Mouse (Mus musculus) heart, adult 11 months (tissue): ENCODE measurements around the gene Cdkl4.
"Not testable (repeated sequence)": the region's sequence is repeated elsewhere in the genome, so short reads cannot be mapped to it uniquely, and the experiment has no call there.

ENCODE experiments used
- DNase-seq: peaks from one replicate; pipeline ENCODE4 v3.0.0; 2022

Cdkl4 gene

DNA sequence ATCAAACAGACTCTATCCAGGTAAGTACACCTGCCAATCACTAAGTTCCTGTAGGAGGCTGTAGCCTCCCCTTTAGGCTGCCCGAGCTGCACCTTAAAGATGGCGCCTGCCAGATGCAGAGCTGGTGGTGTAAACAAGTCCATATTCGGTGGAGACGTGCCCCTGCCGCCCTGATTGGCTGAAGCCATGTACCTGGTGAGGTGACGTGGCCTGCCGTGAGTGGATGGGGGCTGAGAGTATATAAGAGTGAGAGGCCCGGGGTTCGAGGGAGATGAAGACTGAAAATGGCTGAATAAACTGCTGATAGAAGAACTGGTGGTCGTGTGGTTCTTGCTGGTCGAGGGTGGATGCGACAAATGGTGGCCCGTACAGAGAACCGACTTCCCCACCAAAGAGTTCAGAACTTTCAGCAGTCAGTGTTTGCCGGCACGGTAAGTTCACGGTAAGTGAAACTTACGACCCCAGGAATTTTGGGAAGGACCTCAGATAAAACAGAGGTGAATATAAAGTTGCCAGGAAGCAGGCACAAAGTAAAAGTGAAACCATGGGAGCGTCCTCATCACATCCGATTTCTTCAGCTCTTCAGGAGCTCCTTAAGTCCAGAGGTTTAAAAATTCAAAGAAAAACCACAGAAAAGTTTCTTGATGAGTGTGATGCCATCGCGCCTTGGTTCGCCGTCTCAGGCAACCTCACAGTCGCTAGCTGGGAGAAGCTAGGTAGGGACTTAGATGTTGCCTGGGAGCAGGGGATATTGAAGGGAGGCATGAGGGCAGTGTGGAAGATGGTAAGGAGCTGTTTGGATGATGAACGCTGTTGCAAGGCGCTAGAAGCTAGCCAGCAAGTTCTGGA lies 13.6 kb downstream of the Cdkl4 start:
- peak; percentile 98 for DNase-seq

DNA sequence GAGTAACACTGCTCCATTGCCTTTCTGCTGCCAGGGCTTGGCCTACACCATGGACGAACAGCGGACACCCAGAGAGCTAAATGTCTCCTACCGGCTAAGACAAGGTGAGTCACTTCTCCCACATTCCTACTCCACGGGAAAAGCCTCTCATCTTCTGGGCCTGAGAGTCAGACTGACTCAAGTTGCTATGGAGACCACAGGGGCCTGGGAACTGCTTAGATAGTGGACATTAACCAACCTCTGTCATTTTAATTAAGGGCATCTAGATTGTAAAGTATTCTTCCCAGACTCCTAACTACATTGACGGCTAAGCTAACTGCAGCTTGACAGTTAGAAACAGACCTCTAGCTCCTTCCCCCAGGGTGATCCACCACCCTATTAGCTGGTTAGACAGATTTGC lies 14.8 kb downstream of the Cdkl4 start:
- no peak for DNase-seq

GRCm38 (mm10) chr17:80560669-80561401 lies 16.8 kb downstream of the Cdkl4 start:
- DNase-seq, result peak; percentile 92

DNA sequence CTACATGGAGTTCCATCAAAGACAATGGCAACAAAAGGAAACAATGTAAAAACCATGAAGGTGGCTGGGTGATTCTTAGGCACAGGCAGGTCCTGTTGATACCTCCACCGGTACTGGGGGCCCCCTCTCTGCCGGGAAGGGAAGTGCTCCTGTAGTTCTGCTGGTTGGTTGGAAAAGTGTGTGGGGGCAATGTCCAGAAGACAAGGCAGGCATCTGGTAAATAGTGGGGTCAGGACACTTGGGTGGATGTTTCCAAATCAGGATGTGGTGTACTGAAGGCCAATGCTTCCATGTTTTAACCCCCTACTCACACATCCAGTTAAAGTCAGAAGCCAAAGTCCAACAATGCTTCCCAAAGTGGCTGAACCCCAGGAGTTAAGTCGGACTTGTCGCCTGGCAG lies 17.9 kb downstream of the Cdkl4 start:
- DNase-seq, result no peak

- DNase-seq, result no peak
Measured at GRCm38 (mm10) chr17:80559050-80559449, 18.6 kb downstream of the Cdkl4 start.

DNA sequence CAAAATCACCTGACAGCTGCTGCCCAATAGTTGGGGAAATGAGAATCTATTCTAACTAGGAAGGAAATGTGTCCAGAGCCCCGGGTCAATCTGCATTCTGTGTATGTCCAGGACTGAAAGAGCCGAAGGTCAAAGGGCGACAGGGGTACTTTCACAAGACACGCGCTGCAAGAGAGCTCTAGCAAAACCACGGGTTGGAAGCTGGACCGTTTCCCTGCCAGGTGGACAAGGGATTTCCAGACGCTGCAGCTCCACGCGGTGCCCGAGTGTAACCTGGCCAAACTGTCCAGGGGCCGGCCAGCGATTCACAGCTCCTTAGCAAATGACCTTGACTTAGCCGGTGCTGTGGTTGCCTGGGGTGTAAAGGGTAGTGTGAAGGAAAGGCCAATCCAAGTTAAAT lies 19.0 kb downstream of the Cdkl4 start:
- DNase-seq, result no peak

- DNase-seq, result no peak
Measured at GRCm38 (mm10) chr17:80557461-80557860, 20.2 kb downstream of the Cdkl4 start.

DNA sequence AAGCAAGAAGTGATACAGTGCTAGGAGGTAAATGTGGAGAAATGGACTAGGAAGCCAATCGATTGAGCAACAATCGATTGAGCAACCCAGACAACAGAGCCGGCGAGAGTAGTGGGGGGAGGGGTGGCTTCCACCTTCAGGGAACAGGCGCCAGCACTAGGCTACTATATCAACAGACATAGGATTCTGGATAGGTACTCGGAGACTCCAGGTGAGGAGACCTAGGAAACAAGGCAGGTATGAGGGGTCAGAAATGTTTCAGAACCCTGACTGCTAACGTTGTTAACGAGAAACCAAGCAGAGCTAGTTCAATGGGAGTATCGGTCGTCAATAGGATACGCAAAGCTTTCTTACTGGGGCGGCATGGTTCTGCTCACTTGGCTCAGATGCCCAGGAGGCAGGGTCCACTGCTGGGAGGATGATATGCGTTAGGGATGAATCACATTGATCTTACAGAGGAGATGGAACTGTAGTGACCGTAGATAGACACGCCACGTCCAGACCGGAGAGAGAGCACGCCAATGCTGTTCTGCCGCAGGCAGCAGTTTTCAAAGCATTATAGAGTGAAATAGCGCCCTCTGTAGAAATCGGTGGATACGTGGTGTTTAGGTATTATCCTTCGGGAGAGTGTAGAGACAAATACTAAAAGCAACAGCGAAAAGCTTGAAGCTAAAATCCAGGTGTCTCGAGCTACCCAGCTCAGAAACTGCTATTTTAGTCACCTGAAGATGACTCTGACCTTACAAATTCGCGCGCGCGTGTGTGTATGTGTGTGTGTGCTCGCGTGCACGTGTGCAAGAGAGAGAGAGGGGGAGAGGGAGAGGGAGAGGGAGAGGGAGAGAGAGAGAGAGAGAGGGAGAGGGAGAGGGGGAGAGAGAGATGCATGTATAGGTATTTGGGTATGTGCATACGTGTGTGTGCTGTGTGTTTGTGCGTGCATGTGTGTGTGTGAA lies 24.0 kb downstream of the Cdkl4 start:
- peak; percentile 96 for DNase-seq

DNA sequence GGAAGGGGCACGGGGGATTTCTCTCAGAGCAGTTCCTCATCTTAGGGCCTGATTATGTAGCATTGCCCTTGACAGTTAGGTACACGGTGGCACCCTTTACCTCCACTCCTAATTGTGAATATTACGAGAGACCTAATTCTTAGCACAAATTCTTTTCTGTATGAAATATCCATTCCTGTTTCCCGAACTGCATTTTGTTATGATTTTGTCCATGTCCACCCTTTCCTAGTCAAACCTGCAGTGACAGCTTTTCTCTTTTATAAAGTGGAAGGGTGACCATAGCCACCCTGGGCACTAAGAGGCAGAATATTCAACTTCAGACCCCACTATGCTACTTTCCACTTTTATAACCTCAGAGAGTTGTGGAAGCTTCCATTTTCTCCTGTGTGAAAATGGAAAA lies 25.0 kb downstream of the Cdkl4 start:
- no peak for DNase-seq

- peak; percentile 76 for DNase-seq
Measured at GRCm38 (mm10) chr17:80550981-80551380, 26.6 kb downstream of the Cdkl4 start.

DNA sequence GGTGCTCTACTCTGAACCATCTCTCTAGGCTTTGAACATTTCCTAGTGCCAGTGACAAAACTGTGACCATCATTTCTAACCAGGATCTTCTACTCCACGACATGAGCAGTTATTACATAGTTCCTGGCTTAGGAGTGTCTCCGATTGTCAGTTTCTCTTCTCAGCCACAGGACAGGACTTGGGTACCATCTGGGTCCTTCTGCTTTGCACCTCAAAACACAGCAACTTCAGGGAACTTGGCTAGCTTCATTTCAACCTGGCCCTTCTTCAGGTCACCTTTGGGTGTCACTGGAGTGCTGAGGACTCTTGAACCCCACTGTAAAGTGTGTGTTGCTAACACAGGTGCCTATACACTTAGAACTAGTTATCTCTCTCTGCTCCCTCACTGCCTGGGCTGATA lies 30.8 kb downstream of the Cdkl4 start:
- DNase-seq, result peak; percentile 58

- peak; percentile 68 for DNase-seq
Measured at GRCm38 (mm10) chr17:80546227-80546626, 31.4 kb downstream of the Cdkl4 start.

DNA sequence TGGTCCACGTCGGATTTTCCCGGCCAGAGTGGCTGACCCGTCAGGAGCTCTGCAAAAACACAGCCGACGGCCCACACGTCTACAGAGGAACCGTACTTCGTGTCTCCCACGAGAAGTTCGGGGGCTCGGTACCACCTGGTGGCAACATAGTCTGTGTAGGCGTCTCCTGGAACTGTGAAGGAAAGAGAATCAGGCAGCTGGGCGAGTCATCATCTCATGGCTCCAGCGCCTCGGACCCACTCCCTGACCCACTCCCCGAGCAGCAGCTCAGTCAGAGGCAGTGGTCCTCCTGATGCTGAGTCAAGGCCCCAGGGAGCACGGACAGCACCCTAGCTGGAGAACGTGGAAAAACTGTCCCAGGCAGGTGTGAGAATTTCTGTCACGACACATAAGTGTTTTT lies 34.0 kb downstream of the Cdkl4 start:
- peak; percentile 76 for DNase-seq

GRCm38 (mm10) chr17:80537136-80537535 lies 40.5 kb downstream of the Cdkl4 start:
- DNase-seq, result peak; percentile 61

- DNase-seq, result peak; percentile 63
Measured at GRCm38 (mm10) chr17:80535633-80536032, 42.0 kb downstream of the Cdkl4 start.

- not testable (repeated sequence) for DNase-seq
Measured at GRCm38 (mm10) chr17:80531351-80531750, 46.3 kb downstream of the Cdkl4 start.

DNA sequence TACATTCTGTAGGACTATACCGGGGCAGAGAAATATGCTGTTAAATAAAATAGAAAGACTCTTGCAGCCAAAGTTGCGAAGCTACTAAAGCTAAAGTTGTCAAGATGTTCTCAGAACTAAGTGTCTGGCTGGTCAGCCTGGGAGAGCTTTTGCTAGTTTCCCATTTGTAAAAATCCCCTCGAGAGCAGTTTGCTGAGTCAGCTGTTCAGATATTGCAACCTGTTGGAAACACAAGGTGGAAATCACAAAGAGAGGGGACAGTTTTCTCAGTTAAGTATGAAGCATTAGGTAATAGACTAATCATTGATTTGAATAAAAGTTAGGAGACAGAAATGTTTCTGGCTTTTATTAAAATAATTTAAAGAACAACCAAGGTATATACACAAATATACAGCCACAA lies 54.4 kb downstream of the Cdkl4 start:
- no peak for DNase-seq

- DNase-seq, result peak; percentile 61
Measured at GRCm38 (mm10) chr17:80522229-80522556, 55.4 kb downstream of the Cdkl4 start.

- DNase-seq, result no peak
Measured at GRCm38 (mm10) chr17:80521521-80522228, 55.9 kb downstream of the Cdkl4 start.

DNA sequence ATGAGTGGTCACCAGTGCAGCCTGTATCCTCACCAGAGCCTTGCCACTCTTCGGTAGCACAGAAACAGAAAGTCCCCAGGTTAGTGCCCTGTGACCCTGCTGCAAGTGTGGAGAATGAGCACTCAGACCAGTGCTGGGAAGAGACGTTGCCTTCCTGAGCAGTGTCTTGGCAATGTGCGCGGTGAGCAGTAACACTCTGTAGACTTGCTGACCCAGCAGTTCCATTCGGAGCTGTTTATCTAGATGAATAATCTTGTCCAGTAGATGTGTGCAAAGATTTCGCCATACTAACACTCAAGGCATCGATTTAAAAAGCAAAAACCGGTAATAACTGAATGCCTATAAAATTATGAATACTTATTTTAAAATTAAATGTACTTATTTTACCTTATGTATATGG lies 57.1 kb downstream of the Cdkl4 start:
- no peak for DNase-seq

DNA sequence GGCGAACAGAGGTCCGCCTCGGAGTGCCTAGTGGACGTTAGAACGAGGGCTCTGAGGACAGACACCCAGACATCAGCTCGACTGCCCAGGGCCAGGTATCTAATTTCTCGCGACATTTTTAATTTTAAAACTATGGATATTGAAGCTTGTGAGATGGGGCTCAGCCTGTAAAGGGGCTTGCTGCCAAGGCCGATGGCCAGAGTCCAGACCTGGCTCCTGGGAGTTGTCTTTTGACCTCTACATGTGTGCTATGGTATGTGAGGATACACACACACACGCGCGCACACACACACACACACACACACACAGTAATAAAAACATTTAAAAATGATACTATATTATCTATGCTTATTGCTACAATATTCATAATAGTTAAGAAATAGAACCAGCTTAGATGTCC lies 58.8 kb downstream of the Cdkl4 start:
- DNase-seq, result no peak

GRCm38 (mm10) chr17:80517244-80517643 lies 60.4 kb downstream of the Cdkl4 start:
- peak; percentile 64 for DNase-seq

DNA sequence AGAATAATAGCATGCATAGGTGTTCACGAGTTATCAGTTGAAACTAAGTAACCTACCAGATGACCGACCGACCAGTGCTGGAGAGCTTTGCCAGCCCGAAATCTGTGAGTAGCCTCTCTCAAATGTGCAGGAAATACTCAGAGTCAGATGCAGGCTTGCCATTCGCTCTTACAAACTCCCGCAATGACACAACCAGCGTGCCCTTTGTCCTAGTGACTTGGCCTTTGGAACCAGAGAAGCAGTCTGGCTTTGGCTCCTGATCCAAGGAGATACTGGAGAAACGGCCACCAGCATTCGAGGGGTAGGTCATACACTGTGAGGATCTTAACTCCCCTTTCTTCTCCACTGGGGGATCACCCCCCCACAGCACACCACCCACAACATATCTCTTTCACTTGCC lies 61.7 kb downstream of the Cdkl4 start:
- peak; percentile 78 for DNase-seq
